Mouse (Mus musculus) cerebellum, postnatal 10 days (tissue): Measurements from ENCODE around the gene Phykpl.
"Not testable (repeated sequence)": the region's sequence is repeated elsewhere in the genome, so short reads cannot be mapped to it uniquely, and the experiment has no call there.

Experiments used
- DNase-seq, 2 experiments: peaks; one replicate each; pipeline ENCODE4 v3.0.0; 2021; ENCODE audit warnings: mixed read lengths in 2 of 2

Gene Phykpl

GRCm38 (mm10) chr11:51619409-51620060, 35.0 kb downstream of the Phykpl start, which contains the start of gene Nhp2:
TSS of gene Nhp2 (plus strand) at chr11:51619735.
- DNase-seq = peak; percentile 97 to 98

DNA sequence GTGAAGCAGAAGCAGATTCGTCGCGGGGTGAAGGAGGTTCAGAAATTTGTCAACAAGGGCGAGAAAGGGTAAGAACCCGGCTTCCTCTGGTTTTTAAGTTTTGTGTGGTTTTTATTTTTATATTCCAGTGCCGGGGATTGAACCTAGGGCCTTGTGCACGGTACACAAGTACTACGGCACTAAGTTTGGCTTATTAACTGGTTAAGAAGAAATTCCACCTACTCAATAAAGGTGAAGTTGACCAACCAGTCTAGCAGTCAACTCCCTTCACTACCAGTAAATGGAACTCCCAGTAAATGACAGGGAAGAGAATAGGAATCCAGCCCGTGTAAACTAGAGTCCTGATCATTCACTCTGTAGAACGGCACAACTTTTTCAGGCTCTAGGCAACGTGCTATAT, 35.5 kb downstream of the Phykpl start:
- no peak for DNase-seq

GRCm38 (mm10) chr11:51621776-51622175, 37.2 kb downstream of the Phykpl start:
- no peak for DNase-seq

DNA sequence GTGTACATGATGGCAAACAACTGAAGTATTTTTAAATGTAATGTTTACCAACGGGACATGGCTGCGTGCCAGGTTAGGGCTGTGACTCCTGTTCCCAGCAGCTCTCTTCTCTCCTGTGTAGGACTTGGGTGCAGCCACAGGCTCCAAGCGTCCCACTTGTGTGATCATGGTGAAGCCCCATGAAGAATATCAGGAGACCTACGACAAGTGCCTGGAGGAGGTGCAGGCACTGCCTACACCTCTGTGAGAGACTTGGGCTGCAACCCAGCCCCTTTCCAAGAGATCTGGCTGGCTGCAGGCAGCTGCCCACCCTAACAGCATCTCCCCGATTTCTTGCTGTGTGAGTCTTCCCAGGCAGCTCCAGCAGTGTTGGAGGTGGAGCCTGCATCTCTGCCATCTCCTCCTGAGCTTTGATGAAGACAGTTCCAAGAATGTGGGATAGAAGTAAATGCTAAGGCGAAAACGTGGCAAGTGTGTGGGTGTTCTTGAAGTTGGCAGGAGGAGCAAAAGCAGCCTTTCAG, 38.5 kb downstream of the Phykpl start:
- peak in 1 of 2 experiments; percentile 19 for DNase-seq

DNA sequence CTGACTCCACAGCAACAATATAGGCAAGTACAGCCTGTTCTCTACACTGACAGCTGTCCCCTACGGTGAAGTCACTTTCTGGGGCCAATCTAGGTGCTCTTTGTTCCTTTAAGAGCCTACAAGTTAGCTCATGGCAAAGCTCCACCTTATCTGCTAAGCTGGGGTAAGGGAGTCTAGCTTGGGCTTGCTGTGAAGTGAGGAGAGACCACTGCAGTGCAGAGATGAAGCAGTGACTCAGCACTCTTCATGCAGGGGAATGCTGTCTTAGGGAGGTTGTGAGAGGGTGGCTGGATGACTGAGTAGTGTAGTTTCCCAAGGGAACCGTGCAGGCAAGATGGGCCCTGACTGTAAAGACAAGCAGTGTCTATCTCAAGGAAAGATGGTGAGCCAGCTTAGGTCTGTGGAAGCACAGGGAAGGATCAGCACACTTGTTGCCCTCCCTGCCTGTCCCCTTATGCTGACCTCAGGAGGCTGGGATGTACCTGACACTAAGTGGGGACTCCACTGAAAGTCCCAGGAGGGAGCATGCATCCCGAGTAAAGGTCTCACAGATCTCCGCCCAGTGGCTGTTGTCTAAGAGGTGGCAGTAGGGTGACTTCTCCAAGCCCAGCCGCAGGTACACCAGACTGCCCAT, 40.7 kb downstream of the Phykpl start:
- DNase-seq = no peak

GRCm38 (mm10) chr11:51627425-51627824, 42.9 kb downstream of the Phykpl start:
- no peak for DNase-seq

GRCm38 (mm10) chr11:51627907-51628306, 43.4 kb downstream of the Phykpl start:
- no peak for DNase-seq

DNA sequence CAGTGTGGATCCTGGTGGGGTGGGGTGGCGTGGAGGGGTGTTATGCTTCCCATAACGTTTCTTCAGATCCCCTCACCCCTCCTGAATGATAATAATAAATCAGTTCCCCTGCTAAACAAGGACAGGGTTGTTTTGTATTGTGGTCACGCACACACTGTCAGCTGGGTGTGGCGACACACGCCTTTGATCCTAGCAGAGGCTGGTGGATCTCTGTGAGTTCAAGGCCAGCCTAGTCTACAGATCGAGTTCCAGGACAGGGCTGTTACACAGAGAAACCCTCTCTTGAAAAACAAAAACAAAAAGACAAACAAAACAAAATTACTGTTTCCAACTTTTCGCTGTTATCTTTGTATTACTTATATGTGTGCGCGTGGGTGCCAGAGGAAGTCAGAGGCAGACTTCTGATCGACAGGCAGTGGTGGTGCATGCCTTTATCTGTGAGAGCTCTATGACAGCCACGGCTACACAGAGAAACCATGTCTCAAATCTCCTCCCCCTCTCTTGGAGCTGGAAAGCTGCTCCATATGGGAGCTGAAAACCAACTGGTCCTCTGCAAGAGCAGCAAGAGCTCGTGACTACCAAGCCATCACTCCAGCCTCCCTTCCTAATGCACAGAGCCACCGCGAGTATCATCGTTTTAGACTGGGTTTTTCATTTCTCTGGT, 45.2 kb downstream of the Phykpl start:
- no peak for DNase-seq

- DNase-seq = peak; percentile 3 to 18
Observed at GRCm38 (mm10) chr11:51632130-51632753, 47.7 kb downstream of the Phykpl start.

- DNase-seq = not testable (repeated sequence)
Observed at GRCm38 (mm10) chr11:51633200-51633599, 48.6 kb downstream of the Phykpl start.

- no peak for DNase-seq
Observed at GRCm38 (mm10) chr11:51633721-51634120, 49.2 kb downstream of the Phykpl start.

- DNase-seq = no peak
Observed at GRCm38 (mm10) chr11:51635127-51635524, 50.6 kb downstream of the Phykpl start.

DNA sequence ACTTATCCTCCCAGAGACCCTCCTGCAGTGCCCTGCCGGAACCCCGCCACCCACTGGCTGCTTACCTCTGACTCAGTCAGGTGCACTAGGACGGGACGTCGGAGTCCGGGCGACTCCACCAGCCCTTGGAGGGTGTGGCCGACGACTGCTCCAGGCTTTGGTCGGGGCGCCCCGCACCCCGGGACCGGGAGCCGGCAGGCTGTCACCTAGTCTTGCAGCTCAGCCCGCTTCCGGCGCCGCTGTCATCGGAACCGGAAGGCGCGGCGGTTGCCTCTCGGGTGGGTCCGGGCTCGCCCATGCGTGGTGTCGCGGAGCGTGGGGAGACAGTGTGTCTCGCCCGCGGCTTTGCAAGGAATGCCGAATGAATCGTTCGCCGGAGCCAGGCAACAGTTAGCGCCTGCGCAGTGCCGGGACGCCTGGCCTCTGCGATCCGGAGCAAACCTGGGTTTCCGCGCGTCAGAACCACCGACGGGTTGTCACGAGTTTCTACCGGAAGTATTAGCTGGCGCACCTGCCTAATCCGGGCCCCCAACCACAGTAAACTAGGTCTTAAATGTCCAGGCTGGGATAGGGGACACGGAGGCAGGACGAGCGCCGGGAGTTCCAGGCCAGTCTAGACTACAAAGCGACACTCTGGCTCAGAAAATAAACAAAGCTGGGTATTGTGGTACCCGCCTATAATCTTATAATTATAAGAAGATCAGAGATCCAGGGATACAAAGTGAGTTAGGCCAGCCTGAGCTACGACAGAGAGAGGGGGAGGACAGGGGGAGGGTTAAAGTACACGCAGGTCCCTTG, 51.2 kb downstream of the Phykpl start, which contains the start of gene Rmnd5b:
Gene Rmnd5b, minus strand, starts transcription at position 372 of the 798 bp plus-strand sequence.
- DNase-seq = peak; percentile 92 to 94

DNA sequence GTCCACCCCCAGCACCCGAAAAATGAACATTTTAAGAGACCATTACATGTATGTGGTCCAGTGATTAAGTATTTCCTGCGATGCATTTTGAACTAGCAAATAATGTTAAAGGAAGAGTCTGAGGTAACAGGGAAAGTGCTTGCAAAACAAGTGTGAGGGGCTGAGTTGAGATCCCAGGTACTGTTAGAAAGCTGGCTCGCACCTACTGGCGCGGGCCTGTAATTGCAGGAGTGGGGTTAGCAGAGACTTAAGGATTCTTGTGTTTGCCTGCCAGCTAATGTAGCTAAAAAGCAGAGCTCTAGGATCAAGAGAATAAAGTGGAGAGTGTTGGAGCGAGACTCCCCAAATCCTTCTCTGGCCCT, 51.7 kb downstream of the Phykpl start:
- peak; percentile 75 to 78 for DNase-seq

DNA sequence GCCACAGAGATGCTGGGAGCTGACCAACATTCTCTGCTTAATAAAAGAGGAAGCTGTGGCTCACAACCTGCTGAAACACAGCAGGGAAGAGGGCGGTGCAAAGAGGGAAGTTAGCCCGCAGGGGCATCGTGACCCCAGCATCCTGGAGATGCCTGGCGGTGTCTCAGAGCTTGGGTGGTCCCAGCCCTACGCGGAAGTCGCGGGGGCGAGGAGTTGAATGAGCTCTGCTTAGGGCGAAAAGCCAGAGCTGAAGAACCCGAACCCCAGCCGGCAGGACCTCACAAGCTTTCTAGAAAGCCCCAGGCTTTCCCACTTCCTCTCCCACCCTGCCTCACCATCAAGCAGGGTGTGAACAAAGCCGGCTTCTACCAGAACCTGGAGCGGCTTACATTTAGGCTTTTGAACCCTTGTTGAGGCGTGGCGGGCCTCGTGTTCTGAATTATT, 53.4 kb downstream of the Phykpl start:
- peak in 1 of 2 experiments; percentile 42 for DNase-seq

GRCm38 (mm10) chr11:51638497-51638896, 53.9 kb downstream of the Phykpl start:
- DNase-seq = no peak

GRCm38 (mm10) chr11:51640748-51641147, 56.2 kb downstream of the Phykpl start:
- peak; percentile 57 to 67 for DNase-seq

DNA sequence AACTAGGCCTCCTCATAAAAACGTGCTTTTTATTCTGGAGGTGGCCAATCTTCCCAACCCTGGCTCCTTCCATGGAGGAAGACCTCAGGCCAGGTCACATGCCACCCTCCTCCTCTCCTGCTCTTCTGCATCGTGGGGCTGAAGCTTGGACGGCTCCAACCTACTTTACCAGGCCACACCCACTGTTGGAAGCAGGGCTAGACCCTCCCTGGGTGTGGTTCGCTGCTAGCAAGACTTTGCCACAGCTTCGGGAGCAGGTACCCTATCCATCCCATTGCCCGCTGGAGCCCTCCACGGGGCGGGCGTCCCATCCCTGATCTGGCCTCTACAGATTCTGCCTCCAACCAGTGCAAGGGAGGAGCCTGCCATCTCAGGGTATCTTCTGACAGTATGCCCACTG, 58.6 kb downstream of the Phykpl start:
- DNase-seq = peak in 1 of 2 experiments; percentile 38

DNA sequence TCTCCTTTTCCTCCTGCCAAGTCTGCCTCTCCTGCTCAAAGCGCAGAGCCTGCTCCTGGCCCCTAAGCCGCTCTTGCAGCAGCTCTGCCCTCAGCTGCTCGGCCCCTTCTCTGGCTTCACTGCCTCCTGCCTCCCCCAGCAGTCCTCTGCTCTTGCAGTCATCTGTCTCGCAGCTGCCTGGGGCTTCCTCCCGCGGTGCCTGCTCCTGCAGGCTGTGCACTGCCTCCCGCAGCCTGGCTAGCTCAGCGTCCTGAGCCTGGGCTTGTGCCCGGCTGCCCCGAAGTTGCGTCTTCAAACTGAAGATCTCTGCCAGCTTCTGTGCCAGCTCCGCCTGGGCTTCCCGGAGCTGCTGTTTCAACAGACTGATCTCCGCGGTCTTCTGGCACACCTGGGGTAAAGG, 59.2 kb downstream of the Phykpl start:
- peak; percentile 76 to 88 for DNase-seq

DNA sequence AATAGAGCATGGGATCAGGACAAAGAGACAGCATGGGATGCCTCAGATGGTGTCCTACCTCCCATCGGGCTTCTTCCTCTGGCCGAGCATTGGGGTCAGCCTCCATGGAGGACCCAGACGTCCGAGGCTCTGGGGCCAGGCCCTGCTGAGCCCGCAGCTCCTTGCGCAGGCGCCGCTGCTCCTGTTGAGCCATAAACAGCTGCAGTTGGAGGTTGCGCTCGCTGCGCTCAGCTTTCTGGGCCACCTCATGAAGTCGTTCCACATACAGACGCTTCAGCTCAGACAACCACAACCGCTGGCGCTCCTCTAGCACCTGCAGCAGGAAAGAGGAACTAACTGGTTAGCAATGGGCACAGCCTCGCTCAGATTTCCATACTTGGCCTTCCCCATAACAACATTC, 59.7 kb downstream of the Phykpl start:
- DNase-seq = no peak

GRCm38 (mm10) chr11:51645293-51645692, 60.7 kb downstream of the Phykpl start:
- peak; percentile 87 to 93 for DNase-seq

DNA sequence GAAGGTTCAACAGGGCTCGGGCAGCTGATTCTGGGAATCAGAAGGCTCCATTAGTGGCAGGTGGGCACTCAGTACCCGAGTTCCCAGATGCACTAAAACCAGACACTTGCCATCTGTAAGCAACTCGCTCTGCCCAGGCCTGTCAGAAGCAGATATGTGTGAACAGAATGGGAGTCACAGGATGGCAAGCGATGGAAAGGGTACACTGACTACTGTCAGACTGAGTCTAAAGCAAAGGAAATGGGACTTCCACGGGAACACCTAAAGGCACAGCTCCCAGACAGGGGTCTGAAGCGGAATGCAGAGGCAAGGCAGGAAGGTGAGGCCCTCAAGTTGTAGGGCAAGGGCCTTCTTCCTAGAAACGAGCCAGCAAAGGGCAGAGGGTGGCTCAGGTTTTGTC, 61.7 kb downstream of the Phykpl start:
- peak in 1 of 2 experiments; percentile 66 for DNase-seq
